In the genomic region with DNA sequence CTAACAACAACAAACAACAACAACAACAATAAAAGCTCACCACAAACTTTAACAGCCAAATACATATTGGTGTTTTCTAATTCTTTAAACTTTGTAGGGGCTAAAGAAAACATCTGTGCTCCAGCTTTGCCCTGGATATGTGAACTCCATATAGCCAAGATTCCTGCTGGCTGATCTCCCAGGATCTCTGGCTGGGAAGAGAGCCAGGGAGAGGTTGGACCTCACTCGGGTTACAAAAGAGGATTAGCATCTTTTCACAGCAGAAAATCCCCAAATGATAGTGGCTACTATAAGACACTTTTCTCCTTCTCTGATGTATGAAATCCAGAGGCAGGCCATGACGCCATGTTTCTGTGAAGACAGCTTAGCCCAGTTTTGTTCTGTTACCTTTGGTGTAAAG, we compare ENCODE assay signal across 10 mouse cellular contexts. TPM values are rescaled to one million over a fixed set of nuclear protein-coding genes. Genes with fewer than 3 reads are reported as not detected.
A peak's percentile ranks its signal among the peaks of the same experiment; 100 is the strongest.
DNase-seq lines count a peak whose midpoint lies in the region; ATAC-seq lines count a peak whose summit lies in the region.
"Had no signal": no experiment of that assay in that cellular context is flagged by ENCODE, and none has a peak within 500 bp of the region (broad histone marks: within the 10 kb centered on the region; RNA-seq: fewer than 3 reads in every experiment).

No protein-coding gene starts in this region.

- peak; percentile 64 for DNase-seq in heart, adult 8-10 months (ENCODE audit: low spot score)
- peak; percentile 78 for DNase-seq in adrenal gland, postnatal 14 days
- peak; percentile 65 to 70 for DNase-seq in heart, postnatal 10 days
- peak; percentile 55 to 80 for DNase-seq in lung, postnatal 4 days
- no peak for DNase-seq in thymus, adult 18-20 months
- no peak for DNase-seq in yolk sac, embryonic 10.5 days (ENCODE audit: low spot score)
- DNase-seq in layer of hippocampus, adult 9-10 months (ENCODE audit: low spot score): no peak

- H3K9ac ChIP-seq in heart, embryonic 12.5 days: no peak overlapping the region

- H3K36me3 ChIP-seq in heart, embryonic 12.5 days: no peaks in the 10 kb centered on the region
- H3K36me3 ChIP-seq: G1E had no signal

- no peak overlapping the region for H3K27ac ChIP-seq in heart, embryonic 12.5 days (ENCODE audit: poor library complexity, severe bottlenecking)
- H3K27ac ChIP-seq: macrophage had no signal

- no peak overlapping the region for H3K4me3 ChIP-seq in heart, embryonic 12.5 days

- H3K9me3 ChIP-seq in heart, embryonic 12.5 days (replicated peaks): no peaks in the 10 kb centered on the region
- H3K9me3 ChIP-seq: G1E had no signal

- 44% methylated on average over 2 of the region's 2 CpGs for WGBS in heart, embryonic 12.5 days

- no peak for ATAC-seq in heart, embryonic 12.5 days (ENCODE audit: insufficient number of reproducible peaks, low FRiP score)

- no peak overlapping the region for H3K4me2 ChIP-seq in heart, embryonic 12.5 days

- H3K27me3 ChIP-seq in heart, embryonic 12.5 days (replicated peaks): 0 out of 2 replicates have a peak, but pooled peaks cover 13% of the 10 kb centered on the region

- intact Hi-C loops in heart, postnatal 10 days (cut with DNase I): no loop called here

- H3K4me1 ChIP-seq in heart, embryonic 12.5 days (replicated peaks): peaks cover 6% of the 10 kb centered on the region; the same call in 1 of the 2 replicates

RNA-seq across cellular contexts. Expression of a gene that starts 6.7 kb away (rescaled TPM):
- total RNA-seq in heart, adult 8-10 months (2022): 1 to 10 TPM in 2 of 4 experiments, under 1 TPM in 2; 0.46 to 1.2 (median 0.89) TPM
- polyA plus RNA-seq in heart, embryonic 12.5 days (2016; fragmentation: Nextera tagmentation; extraction: Ambion mirVana): 3.6 and 3.7 TPM in 2 replicates
- 3.1 and 3.9 TPM in 2 replicates for total RNA-seq in adrenal gland, postnatal 14 days (2021)
- total RNA-seq in heart, postnatal 10 days (2021): 1 to 10 TPM; 1.6 to 1.7 TPM

Comparison
In these comparisons a context has a peak if more than half of its experiments do, and no peak if none do; other contexts are left out.
1. DNase-seq: peak in heart, adult 8-10 months (single experiment), adrenal gland, postnatal 14 days (single experiment), heart, postnatal 10 days (2 of 2) and lung, postnatal 4 days (2 of 2); none in thymus, adult 18-20 months (0 of 2), yolk sac, embryonic 10.5 days (single experiment) and layer of hippocampus, adult 9-10 months (single experiment).